Mouse (Mus musculus) left cerebral cortex, adult 18-20 months (tissue): ENCODE measurements around the gene Tcf3. TPM values are rescaled to one million over a fixed set of nuclear protein-coding genes. Genes with fewer than 3 reads are reported as not detected.

ENCODE experiments used
- DNase-seq, 2 experiments: peaks; one replicate each; pipeline ENCODE4 v3.0.0; 2021 to 2022; ENCODE audit warnings: low spot score in 2 of 2, mixed read lengths in 1 of 2
- long read RNA-seq, 2 experiments: library from polyadenylated mRNA; stranded (forward); transcript quantifications; one replicate each; pipeline ENCODE4 v2.0.0; 2021
- total RNA-seq, 2 experiments: library from RNA; stranded (reverse); gene quantifications; 2 replicates each; pipeline ENCODE4 v1.2.3; 2021

Tcf3 gene
- 10 to 100 TPM; 25.4 to 29.8 TPM for total RNA-seq
- long read RNA-seq, experiment 1, transcript Tcf3-202 (19 exons, 2,829 nt) = minor isoform, 12 of 63 reads
- long read RNA-seq, experiment 1, transcript Tcf3-209 (19 exons, 2,950 nt) = major isoform, 14 of 63 reads
- long read RNA-seq, experiment 1, partial matches to known transcripts = 9 of 63 reads
- long read RNA-seq, experiment 1, other reads (novel, unspliced or antisense) = 14 of 63 reads
- long read RNA-seq, experiment 2, transcript Tcf3-202 (19 exons, 2,829 nt) = minor isoform, 6 of 41 reads
- long read RNA-seq, experiment 2, transcript Tcf3-209 (19 exons, 2,950 nt) = major isoform, 7 of 41 reads
- long read RNA-seq, experiment 2, partial matches to known transcripts = 7 of 41 reads
- long read RNA-seq, experiment 2, other reads (novel, unspliced or antisense) = 10 of 41 reads

GRCm38 (mm10) chr10:80433513-80434232, at the start of gene Tcf3:
Gene Tcf3, minus strand, starts transcription at chr10:80433647.
- DNase-seq = peak; percentile 93 to 96

- DNase-seq = no peak
Measured at GRCm38 (mm10) chr10:80481002-80481401, 47.6 kb upstream of the Tcf3 start.

- no peak for DNase-seq
Measured at GRCm38 (mm10) chr10:80478531-80478930, 45.1 kb upstream of the Tcf3 start.

GRCm38 (mm10) chr10:80475290-80475959, 42.0 kb upstream of the Tcf3 start:
- DNase-seq = peak; percentile 88 to 90

- no peak for DNase-seq
Measured at GRCm38 (mm10) chr10:80465066-80465465, 31.6 kb upstream of the Tcf3 start.

- no peak for DNase-seq
Measured at GRCm38 (mm10) chr10:80464381-80465035, 31.1 kb upstream of the Tcf3 start.

- no peak for DNase-seq
Measured at GRCm38 (mm10) chr10:80461346-80461745, 27.9 kb upstream of the Tcf3 start.

- no peak for DNase-seq
Measured at GRCm38 (mm10) chr10:80460324-80460723, 26.9 kb upstream of the Tcf3 start.

GRCm38 (mm10) chr10:80459671-80460070, 26.2 kb upstream of the Tcf3 start:
- DNase-seq = no peak

- no peak for DNase-seq
Measured at GRCm38 (mm10) chr10:80459236-80459635, 25.8 kb upstream of the Tcf3 start.

- DNase-seq = no peak
Measured at GRCm38 (mm10) chr10:80455697-80456096, 22.2 kb upstream of the Tcf3 start.

GRCm38 (mm10) chr10:80454781-80455180, 21.3 kb upstream of the Tcf3 start:
- no peak for DNase-seq

- no peak for DNase-seq
Measured at GRCm38 (mm10) chr10:80453601-80454000, 20.2 kb upstream of the Tcf3 start.

- DNase-seq = no peak
Measured at GRCm38 (mm10) chr10:80450599-80450998, 17.2 kb upstream of the Tcf3 start.

GRCm38 (mm10) chr10:80445898-80446601, 12.6 kb upstream of the Tcf3 start:
- peak; percentile 75 to 77 for DNase-seq

GRCm38 (mm10) chr10:80445052-80445451, 11.6 kb upstream of the Tcf3 start:
- no peak for DNase-seq

- DNase-seq = no peak
Measured at GRCm38 (mm10) chr10:80444339-80445045, 11.0 kb upstream of the Tcf3 start.

- no peak for DNase-seq
Measured at GRCm38 (mm10) chr10:80443575-80444278, 10.3 kb upstream of the Tcf3 start.

- no peak for DNase-seq
Measured at GRCm38 (mm10) chr10:80442989-80443388, 9.5 kb upstream of the Tcf3 start.
